Mouse (Mus musculus) hematopoietic multipotent progenitor cell, adult 10-12 weeks (in vitro differentiated cells): ENCODE results near the gene Atpaf1. TPM values are rescaled to one million over a fixed set of nuclear protein-coding genes. Genes with fewer than 3 reads are reported as not detected.

Experiments
- polyA plus RNA-seq: library from polyadenylated mRNA; stranded (reverse); fragments of >175 nt; gene quantifications from 2 replicates; pipeline ENCODE4 v1.2.3, GENCODE M21; 2012; ENCODE audit warnings: low replicate concordance

Gene Atpaf1
- polyA plus RNA-seq = 9.7 and 23.2 TPM in 2 replicates

GRCm38 (mm10) chr4:115784769-115785510 is at the start of gene Atpaf1:
Gene Atpaf1 (plus strand): TSS chr4:115784812.

GRCm38 (mm10) chr4:115737551-115738041 is 47.0 kb upstream of the Atpaf1 start, which contains the start of gene Efcab14:
Gene Efcab14 (plus strand): TSS chr4:115737744.

GRCm38 (mm10) chr4:115780918-115781317 is 3.7 kb upstream of the Atpaf1 start, which contains the start of gene Tex38:
Gene Tex38 (minus strand): TSS chr4:115781018.

GRCm38 (mm10) chr4:115827888-115828571 is 43.4 kb downstream of the Atpaf1 start, which contains the start of gene Mob3c:
Gene Mob3c (plus strand): TSS chr4:115828092.

GRCm38 (mm10) chr4:115838696-115839641 is 54.4 kb downstream of the Atpaf1 start, which contains the start of gene Mknk1:
Gene Mknk1 (plus strand): TSS chr4:115839198.

Other genes with a start within 250 kb of the Atpaf1 start
- gene Cyp4a31, start 221.2 kb upstream of the Atpaf1 start, polyA plus RNA-seq = not detected in 2 replicates
- not detected in 2 replicates for gene Cyp4a32, start 183.8 kb upstream of the Atpaf1 start, polyA plus RNA-seq
- 0.30 TPM in 1 of 2 replicates, not detected in the other for gene Cyp4b1, start 137.1 kb upstream of the Atpaf1 start, polyA plus RNA-seq
- gene Efcab14, start 47.1 kb upstream of the Atpaf1 start, polyA plus RNA-seq = 22.1 and 24.4 TPM in 2 replicates
- gene Tex38, start 3.8 kb upstream of the Atpaf1 start, polyA plus RNA-seq = not detected in 2 replicates
- 15.2 and 42.6 TPM in 2 replicates for gene Mob3c, start 43.3 kb downstream of the Atpaf1 start, polyA plus RNA-seq
- gene Mknk1, start 54.4 kb downstream of the Atpaf1 start, polyA plus RNA-seq = 37.9 and 53.2 TPM in 2 replicates
- gene Kncn, start 99.6 kb downstream of the Atpaf1 start, polyA plus RNA-seq = not detected in 2 replicates
- not detected in 2 replicates for gene 6430628N08Rik, start 105.9 kb downstream of the Atpaf1 start, polyA plus RNA-seq
- 0.04 TPM in 1 of 2 replicates, not detected in the other for gene Dmbx1, start 155.1 kb downstream of the Atpaf1 start, polyA plus RNA-seq
- gene Faah, start 233.1 kb downstream of the Atpaf1 start, polyA plus RNA-seq = 38.6 and 41.0 TPM in 2 replicates